Comparison of ENCODE assay signal across 9 mouse cellular contexts in the genomic region with DNA sequence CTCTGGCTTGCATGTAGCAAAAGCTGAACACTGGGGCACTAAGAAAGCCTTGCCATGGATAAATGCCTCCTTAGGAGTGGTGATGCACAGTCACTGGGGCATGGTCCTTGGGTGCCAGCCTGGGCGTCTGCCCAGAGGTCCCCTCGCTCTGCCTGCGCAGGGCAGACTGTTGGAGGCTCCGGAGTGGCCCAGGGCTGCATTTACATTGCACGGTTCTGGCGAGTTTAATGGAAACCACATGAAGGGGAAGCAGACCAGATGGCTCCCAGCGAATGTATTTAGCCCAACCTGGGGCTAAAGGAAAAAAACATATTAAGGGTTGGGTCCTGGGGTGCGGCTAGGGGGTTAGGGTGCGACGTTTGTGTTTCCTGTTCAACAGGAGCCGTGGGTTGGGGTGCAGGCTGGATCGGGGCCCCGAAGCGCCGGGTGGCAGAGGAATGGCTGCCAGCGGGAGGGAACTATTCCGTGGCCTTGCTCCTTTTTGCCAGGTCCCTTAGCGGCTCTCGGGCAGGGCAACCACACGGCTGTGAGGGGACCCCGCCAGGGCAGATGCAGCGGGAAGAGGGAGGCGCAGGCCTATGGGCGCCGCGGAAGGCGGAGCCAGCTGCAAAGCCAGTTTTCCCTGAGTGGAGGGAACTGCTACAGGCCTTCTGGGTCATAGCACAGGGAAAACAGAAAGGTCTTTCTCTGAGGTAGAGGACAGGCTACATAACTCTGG. TPM values are rescaled to one million over a fixed set of nuclear protein-coding genes. Genes with fewer than 3 reads are reported as not detected.
DNase-seq lines count a peak whose midpoint lies in the region; ATAC-seq and TF ChIP-seq lines count a peak whose summit lies in the region.
"Had no signal": no experiment of that assay in that cellular context is flagged by ENCODE, and none has a peak within 500 bp of the region (broad histone marks: within the 10 kb centered on the region; RNA-seq: fewer than 3 reads in every experiment).

No protein-coding gene starts in this region.

- H3K4me3 ChIP-seq in embryonic facial prominence, embryonic 14.5 days (ENCODE audit: low read depth, low read length), result peak overlapping the region; percentile 24
- H3K4me3 ChIP-seq in heart, embryonic 15.5 days, result peak overlapping the region; percentile 38
- H3K4me3 ChIP-seq in testis, adult 2 months (ENCODE audit: control insufficient read depth, low read depth, low read length), result peak overlapping the region; percentile 38

- peak overlapping the region; percentile 62 for H3K4me2 ChIP-seq in embryonic facial prominence, embryonic 14.5 days (ENCODE audit: low read depth, low read length)
- H3K4me2 ChIP-seq in heart, embryonic 15.5 days, result peak overlapping the region; percentile 69

- DNase-seq in MN1 (ENCODE audit: low spot score), result peak; percentile 65
- DNase-seq in adrenal gland, postnatal 14 days, result peak; percentile 68
- peak; percentile 88 for DNase-seq in embryonic facial prominence, embryonic 14.5 days (ENCODE audit: low spot score)
- DNase-seq in kidney, postnatal 36 days, result peak; percentile 13 to 43
- no peak for DNase-seq in natural killer cell, adult 2 months (ENCODE audit: low spot score in 2 of 2)

- WGBS in embryonic facial prominence, embryonic 14.5 days, result 2% methylated on average over 27 of the region's 27 CpGs
- WGBS in heart, embryonic 15.5 days, result 10% methylated on average over 27 of the region's 27 CpGs

- no peak for TF ChIP-seq POLR2A in testis, adult 2 months (IDR thresholded peaks at IDR 0.05; ENCODE audit: control insufficient read depth, low read depth, low read length)

- H3K27me3 ChIP-seq in embryonic facial prominence, embryonic 14.5 days (replicated peaks; ENCODE audit: control insufficient read depth, insufficient read depth, low read length), result no peaks in the 10 kb centered on the region
- H3K27me3 ChIP-seq in heart, embryonic 15.5 days, result no peaks in the 10 kb centered on the region
- H3K27me3 ChIP-seq in testis, adult 2 months (ENCODE audit: control insufficient read depth, insufficient read depth, low read length), result no peaks in the 10 kb centered on the region

- no peaks in the 10 kb centered on the region for H3K9me3 ChIP-seq in embryonic facial prominence, embryonic 14.5 days (ENCODE audit: control insufficient read depth, low read length)
- no peaks in the 10 kb centered on the region for H3K9me3 ChIP-seq in heart, embryonic 15.5 days (replicated peaks)

- no peaks in the 10 kb centered on the region for H3K36me3 ChIP-seq in embryonic facial prominence, embryonic 14.5 days (ENCODE audit: control insufficient read depth, insufficient read depth, low read length)
- no peaks in the 10 kb centered on the region for H3K36me3 ChIP-seq in heart, embryonic 15.5 days
- H3K36me3 ChIP-seq in testis, adult 2 months (ENCODE audit: control insufficient read depth, insufficient read depth, low read length), result no peaks in the 10 kb centered on the region

- TF ChIP-seq CTCF in testis, adult 2 months (IDR thresholded peaks at IDR 0.05; ENCODE audit: control insufficient read depth, insufficient read depth, insufficient replicate concordance, low read depth, low read length), result no peak

- peak overlapping the region; percentile 62 for H3K9ac ChIP-seq in embryonic facial prominence, embryonic 14.5 days (ENCODE audit: low read depth, low read length)
- H3K9ac ChIP-seq in heart, embryonic 15.5 days, result peak overlapping the region; percentile 48

- H3K27ac ChIP-seq in embryonic facial prominence, embryonic 14.5 days (replicated peaks; ENCODE audit: low read depth, low read length), result peak overlapping the region; percentile 98
- peak overlapping the region; percentile 89 for H3K27ac ChIP-seq in heart, embryonic 15.5 days
- H3K27ac ChIP-seq in testis, adult 2 months (ENCODE audit: control insufficient read depth, insufficient read depth, low read depth, low read length), result no peak overlapping the region

- ATAC-seq in embryonic facial prominence, embryonic 14.5 days (ENCODE audit: low read depth), result peak; percentile 82
- peak; percentile 54; the same call in 1 of the 2 replicates for ATAC-seq in heart, embryonic 15.5 days (replicated peaks; ENCODE audit: insufficient number of reproducible peaks, insufficient read depth, low FRiP score, low read depth)
- peak; percentile 76 for ATAC-seq in megakaryocyte progenitor cell, adult 5-6 weeks (replicated peaks; ENCODE audit: poor library complexity)

- H3K4me1 ChIP-seq in embryonic facial prominence, embryonic 14.5 days (ENCODE audit: control insufficient read depth, insufficient read depth, low read length), result peaks cover 53% of the 10 kb centered on the region
- H3K4me1 ChIP-seq in heart, embryonic 15.5 days (replicated peaks), result peaks cover 42% of the 10 kb centered on the region
- peaks cover 11% of the 10 kb centered on the region for H3K4me1 ChIP-seq in testis, adult 2 months (ENCODE audit: control insufficient read depth, insufficient read depth, low read length)

RNA-seq across cellular contexts. Expression of gene 1700011L22Rik, which starts 38.6 kb away (rescaled TPM):
- not detected in 2 replicates for total RNA-seq in adrenal gland, postnatal 14 days (2021)
- polyA plus RNA-seq in embryonic facial prominence, embryonic 14.5 days (2014; fragmentation: Nextera tagmentation; extraction: Ambion mirVana), result not detected in 2 replicates
- polyA plus RNA-seq in heart, embryonic 15.5 days (2015; fragmentation: Nextera tagmentation; extraction: Ambion mirVana), result not detected in 2 replicates
- total RNA-seq in megakaryocyte progenitor cell, adult 5-6 weeks (2015), result not detected in 2 replicates
- not detected in 2 replicates for total RNA-seq in megakaryocyte progenitor cell, adult 5-6 weeks (2017)
- 402 and 425 TPM in 2 replicates for polyA plus RNA-seq in testis, adult 2 months (2012; rRNA removed)
- total RNA-seq: left cerebral cortex, postnatal 36 days had no signal

Comparison
In these comparisons a context has a peak if more than half of its experiments do, and no peak if none do; other contexts are left out.
1. DNase-seq: peak in MN1 (single experiment), adrenal gland, postnatal 14 days (single experiment), embryonic facial prominence, embryonic 14.5 days (single experiment) and kidney, postnatal 36 days (2 of 2); none in natural killer cell, adult 2 months (0 of 2).
2. RNA of gene 1700011L22Rik, which starts 38.6 kb away (polyA plus RNA-seq): 402 to 425 TPM in testis, adult 2 months; not detected in heart, embryonic 15.5 days and not detected in embryonic facial prominence, embryonic 14.5 days; every median in the first group is over 100 times any median in the second.
3. Peak in every context shown above with its lines, with median percentiles within 50 percentile points of each other: ATAC-seq and H3K4me3 ChIP-seq.